Mouse (Mus musculus): ENCODE results near the gene Casp8. TPM values are rescaled to one million over a fixed set of nuclear protein-coding genes. Genes with fewer than 3 reads are reported as not detected.
"Not testable (repeated sequence)": the region's sequence is repeated elsewhere in the genome, so short reads cannot be mapped to it uniquely, and the experiment has no call there.

The Casp8 gene
- polyA plus RNA-seq (2014; fragmentation: Nextera tagmentation; extraction: Ambion mirVana) = 35.2 and 41.3 TPM in 2 replicates

GRCm38 (mm10) chr1:58795291-58796058, at the start of gene Casp8:
Gene Casp8 (plus strand): TSS chr1:58795374.
- WGBS = under 1% methylated on average over 42 of the region's 42 CpGs
- ATAC-seq (ENCODE audit: low FRiP score, low TSS enrichment) = peak; percentile 88

GRCm38 (mm10) chr1:58746880-58747279, 48.3 kb upstream of the Casp8 start:
- Histone ChIP-seq H3K9ac (ENCODE audit: low read depth, low read length) (no peak overlapping the region), H3K27ac (ENCODE audit: low read depth, low read length) (no peak overlapping the region), H3K36me3 (ENCODE audit: control insufficient read depth, insufficient read depth, low read length) (peaks cover 67% of the 10 kb centered on the region), H3K9me3 (ENCODE audit: control insufficient read depth, low read length) (0 out of 2 replicates have a peak, but pooled peaks cover 3% of the 10 kb centered on the region), H3K4me2 (replicated peaks; ENCODE audit: low read depth, low read length) (no peak overlapping the region), H3K27me3 (ENCODE audit: control insufficient read depth, insufficient read depth, low read length) (no peaks in the 10 kb centered on the region), H3K4me3 (ENCODE audit: low read length) (no peak overlapping the region), H3K4me1 (ENCODE audit: control insufficient read depth, insufficient read depth, low read length) (no peaks in the 10 kb centered on the region)
- ATAC-seq (ENCODE audit: low FRiP score, low TSS enrichment) = no peak
- 73% methylated on average over 9 of the region's 9 CpGs for WGBS

More at GRCm38 (mm10) chr1:58795291-58796058, at the start of gene Casp8:
- H3K9ac ChIP-seq (ENCODE audit: low read depth, low read length) = peak within 1 kb of the TSS; percentile 79
- peaks cover 8% of the 10 kb centered on the region; the same call in 1 of the 2 replicates for H3K4me1 ChIP-seq (ENCODE audit: control insufficient read depth, insufficient read depth, low read length)
- no peaks in the 10 kb centered on the region; the same call in 1 of the 2 replicates for H3K36me3 ChIP-seq (ENCODE audit: control insufficient read depth, insufficient read depth, low read length)
- peak within 1 kb of the TSS; percentile 58 for H3K4me2 ChIP-seq (replicated peaks; ENCODE audit: low read depth, low read length)
- peak within 1 kb of the TSS; percentile 83 for H3K27ac ChIP-seq (ENCODE audit: low read depth, low read length)
- H3K27me3 ChIP-seq (ENCODE audit: control insufficient read depth, insufficient read depth, low read length) = no peaks in the 10 kb centered on the region
- H3K9me3 ChIP-seq (ENCODE audit: control insufficient read depth, low read length) = peaks cover 4% of the 10 kb centered on the region; the same call in 1 of the 2 replicates
- H3K4me3 ChIP-seq (ENCODE audit: low read length) = peak within 1 kb of the TSS; percentile 63

- Histone ChIP-seq H3K27ac (ENCODE audit: low read depth, low read length) (no peak overlapping the region), H3K4me3 (ENCODE audit: low read length) (no peak overlapping the region), H3K36me3 (ENCODE audit: control insufficient read depth, insufficient read depth, low read length) (peaks cover 15% of the 10 kb centered on the region), H3K4me2 (replicated peaks; ENCODE audit: low read depth, low read length) (no peak overlapping the region), H3K4me1 (ENCODE audit: control insufficient read depth, insufficient read depth, low read length) (no peaks in the 10 kb centered on the region), H3K27me3 (ENCODE audit: control insufficient read depth, insufficient read depth, low read length) (no peaks in the 10 kb centered on the region), H3K9me3 (ENCODE audit: control insufficient read depth, low read length) (no peaks in the 10 kb centered on the region), H3K9ac (ENCODE audit: low read depth, low read length) (no peak overlapping the region)
- WGBS = 94% methylated on average over 3 of the region's 3 CpGs
- no peak for ATAC-seq (ENCODE audit: low FRiP score, low TSS enrichment)
These were observed 35.7 kb upstream of the Casp8 start for GRCm38 (mm10) chr1:58759451-58759850.

GRCm38 (mm10) chr1:58760581-58760980, 34.6 kb upstream of the Casp8 start:
- Histone ChIP-seq H3K36me3 (ENCODE audit: control insufficient read depth, insufficient read depth, low read length) (peaks cover 7% of the 10 kb centered on the region; the same call in 1 of the 2 replicates), H3K4me1 (ENCODE audit: control insufficient read depth, insufficient read depth, low read length) (no peaks in the 10 kb centered on the region), H3K9ac (ENCODE audit: low read depth, low read length) (no peak overlapping the region), H3K4me2 (replicated peaks; ENCODE audit: low read depth, low read length) (no peak overlapping the region), H3K9me3 (ENCODE audit: control insufficient read depth, low read length) (no peaks in the 10 kb centered on the region), H3K27me3 (ENCODE audit: control insufficient read depth, insufficient read depth, low read length) (no peaks in the 10 kb centered on the region), H3K4me3 (ENCODE audit: low read length) (no peak overlapping the region), H3K27ac (ENCODE audit: low read depth, low read length) (no peak overlapping the region)
- ATAC-seq (ENCODE audit: low FRiP score, low TSS enrichment) = no peak
- 76% methylated on average over 1 of the region's 1 CpGs for WGBS

GRCm38 (mm10) chr1:58761391-58762275, 33.5 kb upstream of the Casp8 start:
- H3K9me3 ChIP-seq (ENCODE audit: control insufficient read depth, low read length) = not testable (repeated sequence)

GRCm38 (mm10) chr1:58762576-58762975, 32.6 kb upstream of the Casp8 start:
- H3K9ac ChIP-seq (ENCODE audit: low read depth, low read length) = no peak overlapping the region
- H3K36me3 ChIP-seq (ENCODE audit: control insufficient read depth, insufficient read depth, low read length) = peaks cover 3% of the 10 kb centered on the region; the same call in 1 of the 2 replicates
- no peak overlapping the region for H3K4me3 ChIP-seq (ENCODE audit: low read length)
- H3K4me2 ChIP-seq (replicated peaks; ENCODE audit: low read depth, low read length) = no peak overlapping the region
- H3K4me1 ChIP-seq (ENCODE audit: control insufficient read depth, insufficient read depth, low read length) = no peaks in the 10 kb centered on the region
- no peaks in the 10 kb centered on the region for H3K9me3 ChIP-seq (ENCODE audit: control insufficient read depth, low read length)
- WGBS = 82% methylated on average over 5 of the region's 5 CpGs
- H3K27me3 ChIP-seq (ENCODE audit: control insufficient read depth, insufficient read depth, low read length) = no peaks in the 10 kb centered on the region
- ATAC-seq (ENCODE audit: low FRiP score, low TSS enrichment) = no peak
- no peak overlapping the region for H3K27ac ChIP-seq (ENCODE audit: low read depth, low read length)

More at GRCm38 (mm10) chr1:58761391-58762275, 33.5 kb upstream of the Casp8 start:
- H3K27ac ChIP-seq (ENCODE audit: low read depth, low read length); H3K36me3 ChIP-seq (ENCODE audit: control insufficient read depth, insufficient read depth, low read length); H3K4me2 ChIP-seq (replicated peaks; ENCODE audit: low read depth, low read length); H3K4me1 ChIP-seq (ENCODE audit: control insufficient read depth, insufficient read depth, low read length); H3K4me3 ChIP-seq (ENCODE audit: low read length); H3K27me3 ChIP-seq (ENCODE audit: control insufficient read depth, insufficient read depth, low read length); H3K9ac ChIP-seq (ENCODE audit: low read depth, low read length); ATAC-seq (ENCODE audit: low FRiP score, low TSS enrichment): not testable (repeated sequence)
- WGBS = 85% methylated on average over 5 of the region's 5 CpGs

- not testable (repeated sequence) for H3K27me3 ChIP-seq (ENCODE audit: control insufficient read depth, insufficient read depth, low read length); H3K27ac ChIP-seq (ENCODE audit: low read depth, low read length); ATAC-seq (ENCODE audit: low FRiP score, low TSS enrichment); H3K36me3 ChIP-seq (ENCODE audit: control insufficient read depth, insufficient read depth, low read length); H3K9ac ChIP-seq (ENCODE audit: low read depth, low read length); H3K9me3 ChIP-seq (ENCODE audit: control insufficient read depth, low read length); H3K4me2 ChIP-seq (replicated peaks; ENCODE audit: low read depth, low read length); H3K4me3 ChIP-seq (ENCODE audit: low read length); H3K4me1 ChIP-seq (ENCODE audit: control insufficient read depth, insufficient read depth, low read length)
- WGBS = 78% methylated on average over 4 of the region's 4 CpGs
These were observed 28.7 kb upstream of the Casp8 start for GRCm38 (mm10) chr1:58766446-58766845.

GRCm38 (mm10) chr1:58769136-58769535, 26.0 kb upstream of the Casp8 start:
- H3K36me3 ChIP-seq (ENCODE audit: control insufficient read depth, insufficient read depth, low read length) = no peaks in the 10 kb centered on the region
- no peak overlapping the region for H3K9ac ChIP-seq (ENCODE audit: low read depth, low read length)
- no peak overlapping the region for H3K4me3 ChIP-seq (ENCODE audit: low read length)
- H3K27me3 ChIP-seq (ENCODE audit: control insufficient read depth, insufficient read depth, low read length) = no peaks in the 10 kb centered on the region
- no peaks in the 10 kb centered on the region for H3K4me1 ChIP-seq (ENCODE audit: control insufficient read depth, insufficient read depth, low read length)
- no peak overlapping the region for H3K27ac ChIP-seq (ENCODE audit: low read depth, low read length)
- no peak overlapping the region for H3K4me2 ChIP-seq (replicated peaks; ENCODE audit: low read depth, low read length)
- no peak for ATAC-seq (ENCODE audit: low FRiP score, low TSS enrichment)
- H3K9me3 ChIP-seq (ENCODE audit: control insufficient read depth, low read length) = no peaks in the 10 kb centered on the region

Measured in kidney, embryonic 14.5 days (tissue).